Mouse (Mus musculus) spleen, adult 12 weeks (tissue): ENCODE measurements at regions not wholly inside any gene's neighbourhood (a gene's known extent, or its start where the extent isn't known, plus 50 kb on each side); places are given as distances from the start of the nearest gene placed in this dataset.

Source experiments
- DNase-seq: peaks from one replicate; pipeline ENCODE4 v3.0.0; 2022; ENCODE audit warnings: low spot score

GRCm38 (mm10) chr1:61050346-61050745 is 72.6 kb downstream of the Icos start:
- no peak for DNase-seq

DNA sequence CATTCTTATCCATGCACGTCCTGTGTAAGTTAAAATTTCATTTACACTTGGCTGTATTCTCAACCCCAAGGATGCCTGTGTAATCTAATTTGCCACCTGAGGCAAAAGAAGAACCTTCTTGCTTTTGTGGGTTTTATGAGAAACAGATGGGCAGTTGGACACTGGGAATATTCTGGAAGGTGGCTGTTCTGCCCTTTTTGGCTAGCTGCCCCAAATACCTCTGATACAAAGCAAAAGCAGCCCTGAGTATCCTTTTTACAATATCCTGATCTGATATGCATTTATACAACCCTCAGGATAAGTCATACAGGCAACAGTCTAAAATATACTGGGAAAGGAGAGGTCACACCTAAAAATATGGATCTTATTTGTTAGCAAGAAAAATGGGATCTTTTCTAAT is 75.9 kb downstream of the Icos start:
- no peak for DNase-seq

DNA sequence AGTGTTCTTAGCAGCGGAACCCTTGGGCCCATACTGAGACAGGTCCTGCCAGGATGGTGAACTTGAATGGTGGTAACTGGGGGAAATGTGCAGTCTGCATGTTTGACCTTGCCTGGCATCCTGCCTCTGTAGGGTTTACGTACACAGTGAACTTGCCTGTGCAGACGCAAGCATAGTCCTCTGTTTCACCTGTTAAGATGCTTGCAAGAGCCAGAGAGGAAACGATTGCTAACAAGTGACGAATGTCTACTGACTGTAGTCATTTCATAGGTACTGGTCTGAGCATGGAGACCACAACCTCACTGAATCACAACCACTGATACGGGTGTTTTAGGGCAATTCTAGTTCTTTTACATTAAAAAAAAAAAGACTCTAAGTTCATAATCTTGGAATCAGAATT is 76.7 kb downstream of the Icos start:
- DNase-seq: no peak

DNA sequence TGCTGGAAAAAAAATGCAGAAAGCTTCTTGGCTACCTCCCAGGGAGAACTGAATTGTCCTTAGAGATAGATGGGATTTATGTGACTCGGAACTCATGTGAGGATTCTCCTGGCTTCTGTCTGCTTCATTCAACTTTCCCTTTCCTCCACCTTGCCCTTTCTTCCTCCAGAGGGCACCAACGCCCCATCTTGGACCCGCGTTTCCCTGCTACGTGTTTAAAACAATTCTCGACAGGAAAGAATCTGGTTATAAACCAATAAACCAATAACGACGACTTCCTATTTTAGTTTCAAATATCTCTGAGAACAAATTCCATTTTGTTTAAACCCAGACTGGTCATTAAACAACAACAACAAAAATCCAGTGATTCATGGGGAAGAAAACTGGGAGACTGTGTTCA is 77.4 kb downstream of the Icos start:
- no peak for DNase-seq

- DNase-seq: no peak
These were observed 82.3 kb downstream of the Icos start for GRCm38 (mm10) chr1:61059910-61060536.

GRCm38 (mm10) chr1:61061892-61062460 is 84.2 kb downstream of the Icos start:
- DNase-seq: no peak

GRCm38 (mm10) chr1:61068112-61068511 is 90.4 kb downstream of the Icos start:
- no peak for DNase-seq

DNA sequence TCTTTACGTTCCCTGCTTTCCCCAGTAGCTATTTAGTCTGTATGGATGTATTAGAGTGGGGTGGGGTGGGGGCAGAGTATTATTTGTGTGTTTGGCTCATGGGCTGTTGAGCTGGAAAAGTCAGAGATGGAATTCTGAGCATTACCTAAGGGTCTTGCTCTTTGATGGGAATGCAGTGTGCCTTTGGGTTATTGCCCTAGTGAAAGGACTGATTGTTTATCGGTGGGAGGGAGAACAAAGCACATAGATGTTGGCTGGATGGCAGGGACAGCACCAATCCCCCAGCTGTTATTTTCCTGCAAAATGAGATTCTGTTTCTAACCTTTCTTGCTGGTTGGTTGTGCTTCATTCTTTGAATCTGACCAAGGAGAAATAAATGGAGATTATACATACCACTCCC is 96.4 kb downstream of the Icos start:
- DNase-seq: no peak

GRCm38 (mm10) chr1:61075335-61075734 is 97.6 kb downstream of the Icos start:
- no peak for DNase-seq

DNA sequence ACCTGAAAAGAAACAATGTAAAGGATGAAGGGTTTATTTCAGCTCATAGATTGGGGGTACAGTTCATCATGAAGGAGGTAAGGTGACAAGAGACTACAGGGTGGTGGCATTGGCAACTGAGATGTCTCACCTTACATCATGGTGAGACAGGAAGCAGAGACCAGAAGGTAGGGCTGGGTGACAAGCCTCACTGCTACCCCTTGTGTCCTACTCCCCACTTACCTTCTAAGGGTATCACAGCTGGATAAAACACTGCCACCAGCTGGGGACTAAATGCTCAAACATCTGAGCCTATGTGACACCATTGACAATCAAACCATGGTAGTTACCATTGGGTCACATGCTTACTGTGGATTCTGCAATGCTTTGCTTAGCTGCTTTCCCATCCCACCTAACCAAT is 107.0 kb downstream of the Icos start:
- no peak for DNase-seq

GRCm38 (mm10) chr1:61086811-61087210 is 109.1 kb downstream of the Icos start:
- no peak for DNase-seq

GRCm38 (mm10) chr1:61090801-61091200 is 113.1 kb downstream of the Icos start:
- DNase-seq: no peak

DNA sequence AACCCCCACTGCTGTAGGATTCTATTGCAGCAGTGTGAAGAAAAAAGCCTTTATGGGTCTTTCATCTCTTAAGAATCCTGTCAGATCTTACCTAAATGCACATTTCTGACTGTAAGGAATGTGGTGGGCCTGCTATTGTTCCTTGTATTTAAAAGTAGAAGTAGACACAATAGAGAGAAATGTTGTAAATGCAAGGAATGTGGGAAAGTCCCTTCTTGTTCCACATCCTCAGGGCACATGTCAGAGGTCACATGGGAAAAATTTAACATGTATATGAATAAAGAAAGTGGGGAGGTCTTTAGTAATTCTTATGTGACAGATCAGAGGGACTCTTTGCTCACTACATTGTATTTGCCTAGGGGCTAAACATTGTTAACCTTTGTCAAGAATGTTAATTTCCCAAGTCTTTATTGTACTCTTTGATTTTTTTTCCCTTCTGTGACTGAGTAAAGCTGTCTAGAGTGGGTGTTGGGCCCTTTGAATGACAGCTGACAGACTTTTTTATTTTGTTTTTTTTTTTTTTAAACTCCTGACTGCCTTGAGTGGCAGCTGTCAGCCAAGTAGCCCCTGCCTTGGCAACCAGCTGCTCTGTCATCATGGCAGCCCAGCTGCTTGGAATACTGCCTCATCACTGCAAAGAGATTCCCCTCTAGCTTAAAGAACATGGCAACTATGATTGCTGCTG is 117.9 kb downstream of the Icos start:
- DNase-seq: no peak

DNA sequence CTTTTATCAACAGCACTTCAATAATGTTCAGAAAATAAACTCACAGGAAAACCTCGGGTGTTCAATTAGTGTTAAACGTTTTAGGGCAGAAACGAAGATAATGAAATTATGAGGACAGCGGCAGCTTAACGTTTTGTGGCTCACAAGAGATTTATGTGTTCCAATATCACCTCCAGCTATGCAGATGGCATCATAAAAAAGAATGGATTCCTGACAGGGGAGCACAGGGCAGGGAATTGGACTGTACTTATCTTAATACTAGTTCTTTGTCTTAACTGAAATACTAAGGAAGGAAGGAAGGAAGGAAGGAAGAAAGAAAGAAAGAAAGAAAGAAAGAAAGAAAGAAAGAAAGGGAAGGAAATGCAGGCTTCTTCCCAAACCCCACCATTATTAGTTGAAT is 121.6 kb downstream of the Icos start:
- DNase-seq: no peak

- no peak for DNase-seq
These were observed 124.0 kb downstream of the Icos start for GRCm38 (mm10) chr1:61101679-61102078.

DNA sequence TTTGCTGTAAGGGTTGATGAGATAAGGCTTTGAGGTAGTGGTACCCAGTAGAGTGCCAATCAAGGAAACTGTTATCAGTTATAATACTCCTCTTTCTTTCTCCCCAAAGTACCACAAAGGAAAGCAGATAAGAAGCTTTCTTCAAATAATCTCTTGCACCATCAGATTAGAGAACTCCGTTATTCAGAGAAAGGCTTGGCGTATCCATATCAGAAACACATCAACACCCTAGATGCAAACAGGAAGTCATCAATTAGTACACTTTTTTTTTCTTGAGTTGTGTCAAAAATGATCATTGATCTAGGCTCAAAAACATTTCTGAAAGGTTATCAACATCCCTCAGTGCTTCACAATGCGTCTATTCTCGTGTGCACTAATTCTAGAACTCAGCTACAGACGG is 124.6 kb downstream of the Icos start:
- DNase-seq: no peak

GRCm38 (mm10) chr1:61103581-61103980 is 125.9 kb downstream of the Icos start:
- DNase-seq: no peak

- no peak for DNase-seq
These were observed 134.1 kb downstream of the Icos start for GRCm38 (mm10) chr1:61111731-61112309.

- DNase-seq: no peak
These were observed 139.8 kb downstream of the Icos start for GRCm38 (mm10) chr1:61117535-61117934.

- DNase-seq: no peak
These were observed 140.3 kb downstream of the Icos start for GRCm38 (mm10) chr1:61118071-61118470.

DNA sequence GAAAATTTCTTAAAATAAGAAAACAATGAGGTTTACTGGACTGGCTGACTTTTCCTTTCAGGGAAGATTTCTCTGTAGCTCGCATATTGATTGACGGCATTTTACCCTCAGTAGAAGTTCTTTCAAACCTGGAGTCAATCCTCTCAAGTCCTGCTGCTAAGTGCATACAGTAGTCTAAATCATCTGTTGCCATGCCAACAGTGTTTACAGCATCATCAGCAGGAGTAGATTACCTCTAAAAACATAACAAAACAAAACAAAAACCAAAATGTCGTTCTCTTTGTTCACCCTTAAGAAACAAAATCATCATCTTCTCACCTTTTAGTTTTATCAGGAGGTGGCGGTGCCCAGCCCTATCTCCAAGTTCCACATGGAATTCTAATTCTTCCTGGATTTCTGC is 143.8 kb downstream of the Icos start:
- no peak for DNase-seq

DNA sequence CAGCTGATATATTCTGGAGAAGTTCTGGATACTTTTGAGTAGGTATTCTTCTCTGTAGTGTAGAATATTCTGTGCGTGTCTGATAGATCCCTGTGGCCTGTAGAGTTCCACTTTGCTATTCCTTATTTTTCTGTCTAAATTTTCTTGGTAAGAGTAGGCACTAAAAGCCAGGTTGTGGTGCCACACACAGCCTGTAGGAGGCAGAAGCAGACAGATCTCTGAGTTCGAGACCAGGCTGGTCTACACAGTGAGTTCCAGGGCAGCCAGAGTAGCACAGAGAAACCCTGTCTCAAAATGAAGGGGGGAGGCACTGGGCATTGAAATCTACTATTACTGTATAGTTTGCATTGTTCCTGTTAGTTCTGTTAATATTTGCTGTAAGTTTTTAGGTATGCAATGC is 147.4 kb downstream of the Icos start:
- DNase-seq: no peak
